Mouse (Mus musculus): Measurements from ENCODE around the gene Psmb6.

- TF ChIP-seq CTCF (IDR thresholded peaks at IDR 0.05; ENCODE audit: control insufficient read depth, insufficient read depth, insufficient replicate concordance, low read depth, low read length) = no peak
- no peak for TF ChIP-seq POLR2A (IDR thresholded peaks at IDR 0.05; ENCODE audit: control insufficient read depth, low read depth, low read length)
These were observed 20.2 kb upstream of the Psmb6 start, which contains the start of gene Tm4sf5 for GRCm38 (mm10) chr11:70504970-70505369.

All from testis, adult 2 months (tissue).